Mouse (Mus musculus) layer of hippocampus, adult 18-20 months (tissue): ENCODE data around the gene Tars2. TPM values are rescaled to one million over a fixed set of nuclear protein-coding genes. Genes with fewer than 3 reads are reported as not detected.
"Not testable (repeated sequence)": the region's sequence is repeated elsewhere in the genome, so short reads cannot be mapped to it uniquely, and the experiment has no call there.

Experiments used
- DNase-seq, 2 experiments: peaks; one replicate each; pipeline ENCODE4 v3.0.0; 2022; ENCODE audit warnings: low spot score in 2 of 2
- microRNA-seq, 2 experiments: library from miRNA; unstranded; fragments of <30 nt; microRNA quantifications; one replicate each; pipeline ENCODE4 v1.2.0; 2021
- total RNA-seq, 2 experiments: library from RNA; stranded (reverse); gene quantifications; 2 replicates each; pipeline ENCODE4 v1.2.3; 2021

Gene Tars2
- total RNA-seq, 2 experiments from 2014 or later = 41.5 to 41.7 TPM

DNA sequence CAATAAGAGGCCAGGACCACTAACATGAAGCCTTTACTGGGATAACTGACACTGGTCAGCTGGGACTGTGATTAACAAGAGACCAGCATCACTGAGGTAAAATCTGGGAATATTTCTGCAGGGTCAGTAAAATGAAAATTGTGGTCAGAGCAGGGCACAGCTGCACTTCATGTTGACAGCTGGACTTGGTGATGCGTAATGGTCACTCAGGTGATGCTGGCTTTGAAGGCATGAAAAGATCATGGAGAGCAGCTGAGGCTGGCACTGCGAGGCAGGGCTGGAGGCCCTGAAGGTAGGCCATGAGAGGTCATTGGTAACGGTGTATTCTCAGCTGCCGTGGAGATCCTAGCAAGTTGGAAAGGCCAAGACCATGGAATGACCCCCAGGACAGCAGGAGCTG is 61.7 kb downstream of the Tars2 start:
- DNase-seq = no peak

DNA sequence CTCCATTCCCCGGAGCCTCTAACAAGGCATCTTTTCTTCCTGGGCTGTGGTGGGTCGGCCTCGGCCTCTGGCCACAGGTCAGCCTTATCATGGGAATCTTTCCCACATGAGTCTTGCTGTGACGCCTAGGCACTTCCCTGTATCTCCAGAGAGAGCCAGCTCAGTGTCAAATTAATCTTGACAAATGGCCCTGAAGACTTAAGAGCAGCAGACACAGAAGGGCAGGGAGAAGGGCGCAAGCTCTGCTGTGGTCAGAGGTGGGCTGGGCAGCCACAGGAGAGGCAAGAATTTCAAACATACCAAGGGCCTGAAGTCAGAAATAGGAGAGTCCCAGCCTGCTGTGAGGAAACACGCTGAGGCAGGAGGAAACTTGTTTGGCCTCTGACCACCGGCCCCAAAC is 63.6 kb downstream of the Tars2 start:
- DNase-seq = no peak

DNA sequence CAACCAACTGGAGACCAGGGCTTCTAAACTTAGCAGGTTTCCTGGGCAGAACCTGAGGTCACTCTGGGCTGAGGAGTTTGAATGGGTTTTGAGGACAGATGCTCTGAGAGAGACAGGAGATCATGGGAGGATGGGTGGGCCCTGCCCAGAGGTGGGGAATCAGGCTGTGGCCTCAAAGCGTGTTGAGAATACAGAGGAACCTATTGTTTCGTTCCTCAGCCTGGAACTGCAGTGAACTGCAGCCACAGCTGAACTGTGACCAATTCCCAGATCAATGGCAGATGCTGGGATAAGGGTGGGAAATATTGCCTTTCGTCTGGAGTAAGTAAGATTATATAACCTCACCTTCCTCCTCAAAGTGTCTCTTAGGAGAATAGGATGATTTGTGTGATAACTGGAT is 64.2 kb downstream of the Tars2 start:
- no peak for DNase-seq

DNA sequence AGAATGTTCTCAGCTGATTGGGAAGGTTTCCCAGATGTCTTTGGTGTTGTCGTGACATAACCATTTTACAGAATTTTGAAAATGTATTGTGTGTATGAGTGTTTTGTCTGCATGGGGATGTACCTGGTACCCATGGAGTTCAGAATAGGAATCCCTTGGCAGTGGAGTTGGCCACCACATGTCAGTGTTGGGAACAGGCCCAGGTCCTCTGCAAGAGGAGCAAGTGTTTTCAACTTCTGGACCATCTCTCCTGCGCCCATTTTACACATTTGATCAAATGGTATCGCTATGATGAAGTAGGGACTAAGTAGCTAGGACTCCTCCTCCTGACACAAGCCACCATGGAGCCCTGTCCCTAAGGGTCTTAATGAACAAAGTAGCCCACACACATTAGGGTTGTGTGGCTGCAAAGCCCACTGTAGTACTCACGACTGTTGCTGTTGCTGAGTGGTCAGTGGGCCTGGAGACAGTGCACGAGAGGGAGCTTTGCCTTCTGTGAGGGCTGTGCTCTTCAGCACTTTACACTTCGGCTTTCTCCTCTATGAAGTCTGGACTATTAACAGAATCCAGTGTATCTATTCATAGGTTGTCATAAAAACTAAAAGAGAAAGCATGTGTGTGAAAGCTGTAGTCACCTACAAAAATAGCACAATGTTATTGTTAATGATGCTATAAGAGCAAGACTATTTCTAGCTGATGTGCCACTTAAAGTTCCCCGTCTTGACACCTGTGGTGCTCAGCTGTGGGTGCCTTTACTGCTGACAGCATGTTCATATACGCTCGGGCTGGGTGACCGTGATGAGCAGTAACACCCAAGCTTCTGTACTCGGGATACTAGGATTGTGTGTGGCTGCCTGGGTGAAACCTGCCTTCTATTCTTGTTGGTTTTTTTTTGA is 65.0 kb downstream of the Tars2 start:
- DNase-seq = no peak

DNA sequence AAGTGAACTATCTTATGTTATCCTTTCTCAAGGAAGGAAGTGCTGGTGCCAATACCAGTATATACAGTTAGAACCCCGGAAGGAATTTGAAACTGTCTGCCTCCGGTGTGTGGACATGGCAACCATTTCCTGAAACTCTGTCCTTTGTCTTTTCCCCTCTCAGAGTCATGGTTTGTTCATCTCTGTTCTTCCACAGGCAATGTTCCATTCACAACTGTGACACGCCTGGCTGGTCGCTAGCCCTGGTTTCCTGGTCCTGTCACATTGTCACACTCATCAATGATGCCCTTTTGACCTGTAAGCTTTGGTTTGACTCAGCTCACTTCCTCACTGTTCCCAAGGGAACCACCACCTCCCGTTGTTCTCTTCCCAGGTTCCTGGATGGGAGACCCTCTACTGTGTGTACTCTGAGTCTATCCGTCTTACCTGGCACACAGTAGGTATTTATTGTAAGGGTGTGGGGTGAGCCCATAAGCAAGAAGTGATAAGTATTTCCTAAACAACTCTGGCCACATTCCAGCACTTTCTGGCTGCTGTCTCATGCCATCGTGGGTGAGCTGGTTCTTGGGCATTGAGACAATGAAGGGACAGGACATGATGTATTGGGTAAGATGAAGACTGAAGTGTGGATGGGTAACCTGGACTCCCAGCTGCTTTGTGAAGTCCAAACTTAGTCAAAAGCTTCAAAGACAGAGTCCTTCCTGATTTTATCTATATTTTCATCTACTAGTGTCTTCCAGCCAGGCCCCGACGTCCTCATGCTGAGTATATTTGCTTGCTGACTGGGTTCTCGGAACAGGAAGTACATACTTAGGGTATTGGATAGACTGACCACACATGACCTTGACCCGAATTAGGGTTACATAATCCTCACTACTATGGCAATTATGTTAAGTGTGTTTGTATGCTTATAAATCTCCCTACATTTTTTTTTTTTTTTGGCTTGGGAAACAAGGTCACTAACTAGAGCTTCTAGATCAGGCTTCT is 65.9 kb downstream of the Tars2 start:
- no peak for DNase-seq

DNA sequence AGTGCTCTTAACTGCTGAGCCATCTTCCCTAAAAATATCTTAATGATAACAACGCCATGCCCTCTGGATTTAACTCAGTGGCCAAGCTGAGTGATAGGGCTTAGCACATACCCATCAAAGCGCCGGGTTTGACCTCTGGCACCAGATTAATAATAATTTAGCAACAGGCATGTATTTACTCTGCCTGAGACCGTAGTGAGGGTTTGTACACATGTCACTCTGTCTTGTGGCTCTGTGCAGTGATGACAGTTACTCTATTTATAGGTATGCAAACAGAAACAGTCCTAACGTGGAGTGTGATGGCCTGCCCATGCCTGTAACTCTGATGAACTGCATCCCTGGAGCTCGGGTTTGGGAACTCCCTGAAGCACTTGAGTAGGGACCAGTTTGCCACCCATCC is 67.3 kb downstream of the Tars2 start:
- no peak for DNase-seq

DNA sequence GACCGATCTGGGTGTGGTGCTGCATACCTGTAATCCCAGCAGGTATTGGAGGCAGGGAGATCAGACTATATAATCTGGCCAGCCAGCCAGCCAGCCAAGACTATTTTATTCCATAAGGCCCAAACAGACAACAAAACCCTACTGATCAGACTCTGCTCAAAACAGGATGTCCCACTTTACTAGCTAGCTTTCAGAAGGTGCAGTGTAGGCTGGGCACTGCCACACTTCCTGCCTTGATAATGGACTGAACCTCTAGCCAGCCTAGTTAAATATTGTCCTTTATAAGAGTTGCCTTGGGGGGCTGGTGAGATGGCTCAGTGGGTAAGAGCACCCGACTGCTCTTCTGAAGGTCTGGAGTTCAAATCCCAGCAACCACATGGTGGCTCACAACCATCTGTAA is 69.5 kb downstream of the Tars2 start:
- DNase-seq = not testable (repeated sequence)

Small RNA genes lying within 50 kb of the gene (microRNA-seq; reads per million reads assigned to microRNA genes)
- gene Mir7014 = 0 to 0.39 reads per million in 2 experiments

Other genes starting within 250 kb of the Tars2 start
- 10 to 100 TPM; 72.3 to 90.7 TPM for gene Ctss, start 233.4 kb downstream of the Tars2 start, total RNA-seq
- gene Hormad1, start 200.5 kb downstream of the Tars2 start, total RNA-seq = not detected
- gene Golph3l, start 171.3 kb downstream of the Tars2 start, total RNA-seq = 10 to 100 TPM; 22.5 to 25.9 TPM
- gene Ensa, start 135.2 kb downstream of the Tars2 start, total RNA-seq = 100 to 1,000 TPM; 322 to 323 TPM
- 10 to 100 TPM; 56.9 to 62.7 TPM for gene Mcl1, start 101.4 kb downstream of the Tars2 start, total RNA-seq
- gene Adamtsl4, start 72.3 kb downstream of the Tars2 start, total RNA-seq = 1 to 10 TPM; 7.1 to 7.4 TPM
- gene Ecm1, start 20.6 kb downstream of the Tars2 start, total RNA-seq = 10 to 100 TPM in 1 of 2 experiments, 1 to 10 TPM in 1; 10.0 to 10.5 TPM
- gene Rprd2, start 58.7 kb upstream of the Tars2 start, total RNA-seq = 10 to 100 TPM; 60.1 to 63.0 TPM
- gene Prpf3, start 95.7 kb upstream of the Tars2 start, total RNA-seq = 10 to 100 TPM; 33.8 to 34.4 TPM
- gene Mrps21, start 111.3 kb upstream of the Tars2 start, total RNA-seq = 100 to 1,000 TPM; 134 to 158 TPM
- 10 to 100 TPM in 1 of 2 experiments, 1 to 10 TPM in 1; 9.2 to 11.7 TPM for gene Ciart, start 122.0 kb upstream of the Tars2 start, total RNA-seq
- 1 to 10 TPM; 2.2 to 3.0 TPM for gene BC028528, start 131.8 kb upstream of the Tars2 start, total RNA-seq
- 10 to 100 TPM; 61.1 to 70.2 TPM for gene Aph1a, start 133.8 kb upstream of the Tars2 start, total RNA-seq
- gene Car14, start 144.5 kb upstream of the Tars2 start, total RNA-seq = 10 to 100 TPM in 1 of 2 experiments, 1 to 10 TPM in 1; 9.9 to 10.8 TPM
- 10 to 100 TPM; 88.3 to 89.6 TPM for gene Anp32e, start 169.0 kb upstream of the Tars2 start, total RNA-seq
- 10 to 100 TPM; 40.5 to 42.5 TPM for gene Plekho1, start 235.8 kb upstream of the Tars2 start, total RNA-seq